Mouse (Mus musculus) neural tube, embryonic 11.5 days (tissue): ENCODE measurements around the gene Cckar. TPM values are rescaled to one million over a fixed set of nuclear protein-coding genes. Genes with fewer than 3 reads are reported as not detected.

Source experiments
- ATAC-seq: fragments of 200-750 bp; cut with Nextera tagmentation; 2 replicates; pipeline ENCODE4 v1.8.0; 2017; ENCODE audit warnings: moderate number of reproducible peaks, mild to moderate bottlenecking, moderate TSS enrichment, moderate library complexity; ENCODE audit not compliant: insufficient read depth, low FRiP score, low TSS enrichment
- DNase-seq: peaks from one replicate; pipeline ENCODE4 v3.0.0-alpha.2; 2015; ENCODE audit warnings: low spot score
- H3K27ac ChIP-seq: fragments of 300-500 bp; sonication (generic); 2 replicates; pipeline ENCODE4 v1.5.1; 2014; ENCODE audit warnings: low read depth, mild to moderate bottlenecking, low read length
- H3K27me3 ChIP-seq: fragments of 300-500 bp; sonication (generic); 2 replicates; pipeline ENCODE4 v1.6.1; 2014; ENCODE audit warnings: mild to moderate bottlenecking, low read length, mixed read lengths; ENCODE audit not compliant: control insufficient read depth, insufficient read depth
- H3K36me3 ChIP-seq: fragments of 300-500 bp; sonication (generic); 2 replicates; pipeline ENCODE4 v1.6.1; 2014; ENCODE audit warnings: mild to moderate bottlenecking, low read length, moderate library complexity, mixed read lengths; ENCODE audit not compliant: control insufficient read depth, insufficient read depth
- H3K4me1 ChIP-seq: fragments of 300-500 bp; sonication (generic); 2 replicates; pipeline ENCODE4 v1.6.1; 2014; ENCODE audit warnings: low read length, mixed read lengths; ENCODE audit not compliant: control insufficient read depth, insufficient read depth
- H3K4me2 ChIP-seq: fragments of 300-500 bp; sonication (generic); 2 replicates; pipeline ENCODE4 v1.6.1; 2014; ENCODE audit warnings: low read depth, mild to moderate bottlenecking, moderate library complexity
- H3K4me3 ChIP-seq: fragments of 300-500 bp; sonication (generic); 2 replicates; pipeline ENCODE4 v1.5.1; 2014; ENCODE audit warnings: low read depth, low read length
- H3K9ac ChIP-seq: fragments of 300-500 bp; sonication (generic); 2 replicates; pipeline ENCODE4 v1.6.1; 2014; ENCODE audit warnings: mild to moderate bottlenecking, low read length
- H3K9me3 ChIP-seq: fragments of 300-500 bp; sonication (generic); 2 replicates; pipeline ENCODE4 v1.6.1; 2016; ENCODE audit warnings: low read length; ENCODE audit not compliant: control insufficient read depth
- WGBS: fragments of 180-500 bp; shearing (Covaris S2); extraction: QIAGEN DNeasy Blood & Tissue Kit; methylation state at CpG from one replicate; pipeline ENCODE4 v1.1.7; 2014; 5-methylcytosine and 5-hydroxymethylcytosine counted together
- polyA plus RNA-seq: library from polyadenylated mRNA; unstranded; fragments of >200 nt; fragmentation: Nextera tagmentation; extraction: Ambion mirVana; gene quantifications from 2 replicates; pipeline ENCODE4 v1.2.1, GENCODE M21; 2014

Gene Cckar
- 0.22 and 0.42 TPM in 2 replicates for polyA plus RNA-seq

DNA sequence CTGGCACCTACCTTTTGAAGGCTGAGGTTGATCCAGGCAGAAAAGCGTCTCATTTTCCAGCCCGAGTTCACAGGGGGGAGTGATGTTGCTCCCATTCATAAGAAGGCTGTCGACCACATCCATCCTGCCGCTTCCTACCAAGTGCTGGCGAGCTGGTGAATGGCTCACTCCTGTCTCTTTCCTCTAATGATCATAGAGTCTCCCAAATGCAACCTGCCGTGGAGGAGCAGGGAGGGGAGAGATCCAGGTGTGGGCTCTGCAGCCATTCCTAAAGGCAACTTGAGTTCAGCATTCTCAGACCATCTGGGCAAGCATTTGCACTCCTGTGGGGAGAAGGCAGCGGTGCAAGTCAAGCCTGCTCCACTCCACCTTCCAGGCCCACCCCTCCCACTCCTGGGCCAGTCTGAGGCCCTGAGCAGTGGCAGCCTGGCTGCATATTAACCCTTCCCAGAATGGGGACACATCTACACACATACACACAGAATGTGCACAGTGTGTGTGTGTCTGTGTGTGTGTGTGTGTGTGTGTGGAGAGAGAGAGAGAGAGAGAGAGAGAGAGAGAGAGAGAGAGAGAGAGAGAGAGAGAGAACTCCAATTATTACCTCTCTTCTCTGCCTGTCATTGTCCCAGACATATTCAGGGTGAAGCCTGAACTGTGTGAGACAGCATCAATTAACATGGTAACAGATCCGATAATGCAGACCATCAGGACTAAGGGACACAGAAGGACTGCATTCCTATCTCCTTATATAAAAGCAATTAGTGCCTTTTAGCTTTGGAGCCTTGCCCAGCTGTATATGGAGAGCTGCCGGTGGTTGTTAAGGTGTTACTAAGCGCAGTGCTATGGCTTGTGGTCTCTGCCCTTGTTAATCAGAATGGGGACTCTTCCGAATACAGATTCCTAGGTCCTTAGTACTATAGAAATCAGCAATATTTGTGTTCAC is at the start of gene Cckar:
Cckar (minus strand) TSS at position 471 of the 943 bp plus-strand sequence.
- ATAC-seq (peak; percentile 58), DNase-seq (peak; percentile 20)
- no peaks in the 10 kb centered on the region for H3K27me3 ChIP-seq
- WGBS: 42% methylated on average over 11 of the region's 11 CpGs
- H3K4me1 ChIP-seq: no peaks in the 10 kb centered on the region; the same call in 1 of the 2 replicates
- no peak within 1 kb of the TSS for H3K9ac ChIP-seq
- H3K36me3 ChIP-seq: no peaks in the 10 kb centered on the region
- no peaks in the 10 kb centered on the region for H3K9me3 ChIP-seq
- H3K4me2 ChIP-seq: no peak within 1 kb of the TSS
- H3K27ac ChIP-seq: no peak within 1 kb of the TSS
- no peak within 1 kb of the TSS for H3K4me3 ChIP-seq

DNA sequence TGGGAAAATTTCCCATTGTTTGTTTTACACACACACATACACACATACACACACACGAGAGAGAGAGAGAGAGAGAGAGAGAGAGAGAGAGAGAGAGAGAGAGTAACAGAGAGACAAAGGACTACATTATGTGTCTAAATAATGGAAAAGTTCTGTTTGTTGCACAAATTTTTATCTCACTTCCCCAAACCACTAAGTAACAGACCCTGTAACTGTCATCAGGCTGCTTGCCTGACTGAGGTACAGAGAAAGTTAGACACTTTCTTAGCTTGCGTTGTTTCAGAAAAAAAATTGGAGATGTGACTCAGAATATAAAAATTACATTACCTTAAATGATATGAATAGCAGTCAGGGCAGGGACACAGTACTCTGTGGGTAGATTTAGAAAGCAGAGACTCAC is 36.6 kb upstream of the Cckar start:
- Histone ChIP-seq H3K27me3 (no peaks in the 10 kb centered on the region), H3K9me3 (no peaks in the 10 kb centered on the region), H3K9ac (no peak overlapping the region), H3K27ac (no peak overlapping the region), H3K36me3 (no peaks in the 10 kb centered on the region), H3K4me1 (no peaks in the 10 kb centered on the region), H3K4me3 (no peak overlapping the region), H3K4me2 (no peak overlapping the region)
- DNase-seq (no peak), ATAC-seq (no peak)
- WGBS: 90% methylated on average over 2 of the region's 2 CpGs

DNA sequence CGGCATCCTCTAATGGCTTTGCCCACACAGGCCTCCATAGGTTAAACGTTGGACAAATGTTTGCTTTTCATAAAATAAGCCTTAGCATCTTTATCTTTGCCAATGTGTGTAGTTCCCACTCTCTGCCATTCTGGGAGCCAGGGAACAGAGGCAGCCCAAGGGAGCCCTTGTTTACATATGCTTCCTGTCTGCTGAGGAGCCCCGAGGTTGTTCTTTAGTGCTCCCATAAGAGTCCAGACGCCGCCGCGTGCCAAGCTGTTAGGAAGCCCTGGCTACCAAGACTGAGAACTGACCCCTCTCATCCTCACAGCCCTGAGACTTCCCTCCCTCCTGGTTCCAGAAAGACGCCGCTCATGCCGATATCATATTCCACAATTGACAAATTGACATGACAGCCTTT is 25.4 kb upstream of the Cckar start:
- no peak overlapping the region for H3K4me3 ChIP-seq
- DNase-seq: no peak
- no peak overlapping the region for H3K9ac ChIP-seq
- H3K4me2 ChIP-seq: no peak overlapping the region
- no peaks in the 10 kb centered on the region for H3K27me3 ChIP-seq
- H3K27ac ChIP-seq: no peak overlapping the region
- 79% methylated on average over 10 of the region's 10 CpGs for WGBS
- H3K36me3 ChIP-seq: no peaks in the 10 kb centered on the region
- H3K9me3 ChIP-seq: no peaks in the 10 kb centered on the region
- ATAC-seq: no peak
- no peaks in the 10 kb centered on the region for H3K4me1 ChIP-seq

DNA sequence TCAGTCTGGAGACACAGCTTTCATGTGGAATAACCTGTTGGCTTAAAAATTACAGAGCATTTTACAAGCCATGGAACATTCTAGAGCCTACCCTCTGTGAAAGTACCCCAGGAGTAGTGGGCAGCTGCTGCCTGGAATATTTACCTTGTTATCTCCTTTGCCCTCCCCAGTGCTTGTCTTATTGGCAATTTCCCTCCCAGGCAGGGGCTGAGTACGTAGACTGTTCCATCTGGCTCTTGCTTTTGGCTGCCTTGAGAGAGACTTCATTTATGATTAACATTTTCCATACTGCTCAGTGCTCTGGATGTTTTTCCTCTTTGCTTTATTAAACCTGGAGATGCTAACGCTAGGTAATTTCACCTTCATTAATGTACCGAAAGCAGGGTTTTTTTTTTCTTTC is 20.1 kb upstream of the Cckar start:
- H3K4me3 ChIP-seq: no peak overlapping the region
- no peak for DNase-seq
- no peaks in the 10 kb centered on the region for H3K36me3 ChIP-seq
- H3K4me1 ChIP-seq: no peaks in the 10 kb centered on the region
- ATAC-seq: no peak
- H3K27ac ChIP-seq: no peak overlapping the region
- WGBS: 87% methylated on average over 3 of the region's 3 CpGs
- H3K9me3 ChIP-seq: no peaks in the 10 kb centered on the region
- H3K9ac ChIP-seq: no peak overlapping the region
- H3K4me2 ChIP-seq: no peak overlapping the region
- H3K27me3 ChIP-seq: no peaks in the 10 kb centered on the region

DNA sequence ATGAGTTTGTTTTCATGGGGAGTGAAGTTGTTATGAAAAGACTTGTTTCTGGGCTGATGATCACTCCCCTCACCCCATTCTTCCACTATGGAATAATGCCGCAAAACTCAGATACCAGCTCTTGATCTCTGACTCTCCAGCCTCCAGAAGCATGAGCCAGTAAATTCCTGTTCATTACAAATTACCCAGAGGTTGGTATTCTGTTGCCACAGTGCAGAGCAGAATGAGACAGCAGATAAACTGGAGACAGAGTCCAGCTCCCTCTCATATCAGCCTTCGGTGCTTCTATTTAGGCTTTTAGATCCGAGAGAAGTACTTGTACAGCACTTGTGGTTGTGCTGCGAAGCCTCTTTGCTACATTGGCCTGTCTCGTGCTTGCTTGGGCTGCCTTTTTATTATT is 18.5 kb upstream of the Cckar start:
- no peaks in the 10 kb centered on the region for H3K4me1 ChIP-seq
- H3K9ac ChIP-seq: no peak overlapping the region
- H3K27ac ChIP-seq: no peak overlapping the region
- ATAC-seq: no peak
- no peak overlapping the region for H3K4me3 ChIP-seq
- 93% methylated on average over 5 of the region's 5 CpGs for WGBS
- no peak for DNase-seq
- H3K36me3 ChIP-seq: no peaks in the 10 kb centered on the region
- no peaks in the 10 kb centered on the region for H3K9me3 ChIP-seq
- no peaks in the 10 kb centered on the region for H3K27me3 ChIP-seq
- no peak overlapping the region for H3K4me2 ChIP-seq

DNA sequence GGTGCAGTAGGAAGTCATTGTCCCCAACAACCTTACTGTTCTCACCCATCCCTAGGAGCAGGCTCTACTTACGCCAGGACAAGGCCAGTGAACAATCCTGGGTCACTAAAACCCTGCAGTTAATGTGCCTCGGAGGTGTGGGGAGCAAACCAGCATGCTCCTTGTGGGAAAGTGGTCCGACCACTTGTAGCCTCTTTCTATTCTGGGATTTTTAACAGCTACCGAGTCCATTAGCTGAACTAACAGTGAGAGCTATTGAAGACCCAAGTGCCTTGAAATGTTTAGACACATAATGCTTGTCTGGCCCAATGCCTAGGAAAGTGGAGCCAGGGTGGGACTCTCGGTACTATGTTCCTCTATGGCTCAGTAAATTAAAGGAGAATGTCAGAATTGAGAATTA is 9.0 kb upstream of the Cckar start:
- no peak for ATAC-seq
- Histone ChIP-seq H3K4me3 (no peak overlapping the region), H3K4me1 (no peaks in the 10 kb centered on the region), H3K27me3 (no peaks in the 10 kb centered on the region), H3K9me3 (no peaks in the 10 kb centered on the region), H3K27ac (no peak overlapping the region), H3K36me3 (no peaks in the 10 kb centered on the region), H3K9ac (no peak overlapping the region), H3K4me2 (no peak overlapping the region)
- 76% methylated on average over 5 of the region's 5 CpGs for WGBS
- DNase-seq: no peak

DNA sequence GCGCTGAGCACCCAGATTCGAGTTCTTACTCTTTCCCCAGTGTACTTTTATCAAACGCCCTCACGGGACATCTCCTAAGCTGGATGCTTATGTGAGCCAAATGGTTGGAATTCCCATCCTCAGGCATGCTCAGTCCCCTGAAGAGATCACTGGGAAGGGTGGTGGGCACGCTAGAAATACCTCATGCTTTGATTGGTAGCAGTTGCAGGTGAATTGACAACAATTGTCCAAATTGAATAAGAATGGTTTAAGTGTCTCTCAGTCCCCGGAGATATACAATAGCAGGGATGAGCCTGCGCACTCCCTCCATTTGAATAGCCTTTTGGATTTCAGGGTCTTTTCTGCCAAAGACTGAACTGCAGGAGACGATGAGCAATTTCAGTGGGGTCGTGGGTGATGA is 3.8 kb upstream of the Cckar start:
- DNase-seq: no peak
- Histone ChIP-seq H3K36me3 (no peaks in the 10 kb centered on the region), H3K4me2 (no peak overlapping the region), H3K27me3 (no peaks in the 10 kb centered on the region), H3K4me3 (no peak overlapping the region), H3K4me1 (no peaks in the 10 kb centered on the region; the same call in 1 of the 2 replicates), H3K9me3 (no peaks in the 10 kb centered on the region), H3K9ac (no peak overlapping the region), H3K27ac (no peak overlapping the region)
- no peak for ATAC-seq
- 53% methylated on average over 9 of the region's 9 CpGs for WGBS

DNA sequence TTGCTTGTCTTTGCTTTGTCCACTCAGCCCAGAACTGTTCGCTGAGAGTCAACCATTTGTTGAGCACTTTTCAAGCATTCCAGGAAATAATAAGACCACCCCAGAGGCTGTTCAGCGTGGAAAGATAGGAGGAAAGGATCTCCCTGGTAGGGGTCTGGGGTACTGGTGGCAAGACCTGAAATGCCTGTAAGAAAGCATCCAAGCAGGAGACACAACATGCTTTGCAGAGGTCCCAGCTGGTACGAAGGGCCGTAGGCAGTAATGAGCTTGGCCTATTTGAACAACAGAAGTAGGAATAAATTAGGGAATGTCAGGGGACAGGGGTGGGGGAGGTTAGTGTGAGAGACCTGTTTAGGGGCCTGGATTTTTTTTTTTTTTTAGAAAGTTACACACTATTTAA is 686 bp upstream of the Cckar start:
- Histone ChIP-seq H3K27me3 (no peaks in the 10 kb centered on the region), H3K9ac (no peak overlapping the region), H3K27ac (no peak overlapping the region), H3K4me3 (no peak overlapping the region), H3K4me1 (no peaks in the 10 kb centered on the region; the same call in 1 of the 2 replicates), H3K9me3 (no peaks in the 10 kb centered on the region), H3K36me3 (no peaks in the 10 kb centered on the region), H3K4me2 (no peak overlapping the region)
- DNase-seq (no peak), ATAC-seq (peak; percentile 38)
- WGBS: 43% methylated on average over 4 of the region's 4 CpGs

DNA sequence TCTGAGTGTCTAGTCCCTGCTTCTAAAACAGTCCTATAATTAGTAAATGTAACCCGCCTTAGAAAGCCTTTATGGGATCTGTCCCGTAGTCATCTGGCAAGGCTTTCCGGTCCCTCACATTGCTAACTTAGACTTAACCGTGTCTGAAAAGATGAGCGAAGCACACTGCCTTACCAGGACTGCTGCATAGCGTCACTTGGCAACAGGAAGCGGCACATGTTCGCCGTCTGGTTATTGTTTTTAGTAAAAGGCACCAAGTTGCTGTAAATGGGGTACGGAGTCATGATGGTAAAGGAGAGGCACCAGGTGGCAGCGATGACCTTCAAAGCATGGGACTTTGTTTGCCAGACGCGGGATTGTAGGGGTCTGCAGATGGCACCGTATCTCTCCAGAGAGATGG is 4.8 kb downstream of the Cckar start:
- H3K27me3 ChIP-seq: no peaks in the 10 kb centered on the region
- WGBS: 91% methylated on average over 14 of the region's 14 CpGs
- H3K4me3 ChIP-seq: no peak overlapping the region
- H3K9me3 ChIP-seq: no peaks in the 10 kb centered on the region
- no peaks in the 10 kb centered on the region for H3K36me3 ChIP-seq
- no peak overlapping the region for H3K9ac ChIP-seq
- no peak overlapping the region for H3K4me2 ChIP-seq
- H3K27ac ChIP-seq: no peak overlapping the region
- H3K4me1 ChIP-seq: no peaks in the 10 kb centered on the region; the same call in 1 of the 2 replicates
- no peak for ATAC-seq
- DNase-seq: no peak
